12 mouse cellular contexts compared by ENCODE assay signal in genomic region chr2:178516421-178516820, GRCm38 (mm10).
DNase-seq lines count a peak whose midpoint lies in the region; ATAC-seq and TF ChIP-seq lines count a peak whose summit lies in the region.
"Had no signal": no experiment of that assay in that cellular context is flagged by ENCODE, and none has a peak within 500 bp of the region (broad histone marks: within the 10 kb centered on the region; RNA-seq: fewer than 3 reads in every experiment).

No protein-coding gene starts in this region.

- TF ChIP-seq CTCF in hindbrain, postnatal 0 days (IDR thresholded peaks at IDR 0.05; ENCODE audit: low read depth): peak; percentile 40
- peak; percentile 42 for TF ChIP-seq CTCF in midbrain, postnatal 0 days (IDR thresholded peaks at IDR 0.05)

- no peak overlapping the region for H3K9ac ChIP-seq in hindbrain, postnatal 0 days (replicated peaks; ENCODE audit: low read length)
- H3K9ac ChIP-seq in hindbrain, embryonic 12.5 days: no peak overlapping the region
- no peak overlapping the region for H3K9ac ChIP-seq in midbrain, postnatal 0 days (replicated peaks; ENCODE audit: low read length, poor library complexity, severe bottlenecking)
- H3K9ac ChIP-seq: heart, embryonic 15.5 days; midbrain, embryonic 12.5 days had no signal

- H3K9me3 ChIP-seq in hindbrain, postnatal 0 days (ENCODE audit: low read length): no peaks in the 10 kb centered on the region
- no peaks in the 10 kb centered on the region for H3K9me3 ChIP-seq in hindbrain, embryonic 12.5 days (replicated peaks)
- no peaks in the 10 kb centered on the region for H3K9me3 ChIP-seq in midbrain, postnatal 0 days (ENCODE audit: low read length)
- no peaks in the 10 kb centered on the region for H3K9me3 ChIP-seq in midbrain, embryonic 10.5 days (replicated peaks)
- no peaks in the 10 kb centered on the region for H3K9me3 ChIP-seq in megakaryocyte, embryonic 14.5 days
- H3K9me3 ChIP-seq: forebrain, embryonic 10.5 days; heart, embryonic 15.5 days; midbrain, embryonic 12.5 days had no signal

- 82% methylated on average over 5 of the region's 5 CpGs for WGBS in hindbrain, postnatal 0 days
- 77% methylated on average over 5 of the region's 5 CpGs for WGBS in hindbrain, embryonic 12.5 days
- WGBS in midbrain, postnatal 0 days: 78% methylated on average over 5 of the region's 5 CpGs
- 84% methylated on average over 5 of the region's 5 CpGs for WGBS in midbrain, embryonic 10.5 days

- DNase-seq in hindbrain, postnatal 0 days (ENCODE audit: low spot score): no peak
- DNase-seq in midbrain, postnatal 0 days (ENCODE audit: low spot score): no peak
- no peak for DNase-seq in midbrain, embryonic 10.5 days (ENCODE audit: low spot score)
- no peak for DNase-seq in gastrocnemius, postnatal 25 days
- no peak for DNase-seq in heart, adult 18-20 months
- DNase-seq in cerebellum, adult 9-11 months: no peak
- DNase-seq: cerebellum, adult 11-12 months had no signal

- no peak overlapping the region for H3K4me3 ChIP-seq in hindbrain, postnatal 0 days (ENCODE audit: low read length)
- no peak overlapping the region for H3K4me3 ChIP-seq in hindbrain, embryonic 12.5 days
- no peak overlapping the region for H3K4me3 ChIP-seq in midbrain, postnatal 0 days (ENCODE audit: low read depth, low read length)
- no peak overlapping the region for H3K4me3 ChIP-seq in midbrain, embryonic 10.5 days
- H3K4me3 ChIP-seq in megakaryocyte, embryonic 14.5 days (replicated peaks): peak overlapping the region; percentile 59
- H3K4me3 ChIP-seq: forebrain, embryonic 10.5 days; heart, embryonic 15.5 days; midbrain, embryonic 12.5 days had no signal

- no peak for ATAC-seq in hindbrain, postnatal 0 days
- ATAC-seq in hindbrain, embryonic 12.5 days (ENCODE audit: low FRiP score): no peak
- ATAC-seq in midbrain, postnatal 0 days (ENCODE audit: low FRiP score): no peak

- H3K4me2 ChIP-seq in hindbrain, postnatal 0 days (ENCODE audit: low read depth, low read length): no peak overlapping the region
- H3K4me2 ChIP-seq in hindbrain, embryonic 12.5 days (replicated peaks): no peak overlapping the region
- no peak overlapping the region for H3K4me2 ChIP-seq in midbrain, postnatal 0 days (ENCODE audit: low read depth, low read length, poor library complexity, severe bottlenecking)
- H3K4me2 ChIP-seq: heart, embryonic 15.5 days; midbrain, embryonic 12.5 days had no signal

- H3K4me1 ChIP-seq in hindbrain, postnatal 0 days (ENCODE audit: insufficient read depth, low read length): peaks cover 4% of the 10 kb centered on the region; the same call in 1 of the 2 replicates
- H3K4me1 ChIP-seq in hindbrain, embryonic 12.5 days: 0 out of 2 replicates have a peak, but pooled peaks cover 2% of the 10 kb centered on the region
- no peaks in the 10 kb centered on the region for H3K4me1 ChIP-seq in midbrain, postnatal 0 days (ENCODE audit: insufficient read depth, low read length)
- H3K4me1 ChIP-seq in midbrain, embryonic 10.5 days: no peaks in the 10 kb centered on the region
- H3K4me1 ChIP-seq in megakaryocyte, embryonic 14.5 days: peaks cover 62% of the 10 kb centered on the region

- H3K36me3 ChIP-seq in hindbrain, postnatal 0 days (ENCODE audit: insufficient read depth, low read length): no peaks in the 10 kb centered on the region
- no peaks in the 10 kb centered on the region for H3K36me3 ChIP-seq in hindbrain, embryonic 12.5 days
- no peaks in the 10 kb centered on the region for H3K36me3 ChIP-seq in midbrain, postnatal 0 days (ENCODE audit: insufficient read depth, low read length)
- H3K36me3 ChIP-seq in midbrain, embryonic 10.5 days: no peaks in the 10 kb centered on the region
- no peaks in the 10 kb centered on the region for H3K36me3 ChIP-seq in megakaryocyte, embryonic 14.5 days (replicated peaks; ENCODE audit: low read length)
- H3K36me3 ChIP-seq: forebrain, embryonic 10.5 days; heart, embryonic 15.5 days; midbrain, embryonic 12.5 days had no signal

- H3K27ac ChIP-seq in hindbrain, postnatal 0 days: no peak overlapping the region
- no peak overlapping the region for H3K27ac ChIP-seq in hindbrain, embryonic 12.5 days
- no peak overlapping the region for H3K27ac ChIP-seq in midbrain, postnatal 0 days (ENCODE audit: low read depth, low read length)
- H3K27ac ChIP-seq in midbrain, embryonic 10.5 days (replicated peaks): no peak overlapping the region
- H3K27ac ChIP-seq: forebrain, embryonic 10.5 days; heart, embryonic 15.5 days; midbrain, embryonic 12.5 days had no signal

- H3K27me3 ChIP-seq in hindbrain, postnatal 0 days (ENCODE audit: insufficient read depth, low read length): no peaks in the 10 kb centered on the region
- H3K27me3 ChIP-seq in hindbrain, embryonic 12.5 days: no peaks in the 10 kb centered on the region
- no peaks in the 10 kb centered on the region for H3K27me3 ChIP-seq in midbrain, postnatal 0 days (ENCODE audit: insufficient read depth, low read length)
- H3K27me3 ChIP-seq in midbrain, embryonic 10.5 days (ENCODE audit: low read depth, poor library complexity, severe bottlenecking): no peaks in the 10 kb centered on the region
- H3K27me3 ChIP-seq in megakaryocyte, embryonic 14.5 days (replicated peaks): peaks cover 28% of the 10 kb centered on the region
- H3K27me3 ChIP-seq: heart, embryonic 15.5 days; midbrain, embryonic 12.5 days had no signal
